Mouse (Mus musculus): ENCODE measurements at regions not wholly inside any gene's neighbourhood (a gene's known extent, or its start where the extent isn't known, plus 50 kb on each side); places are given as distances from the start of the nearest gene placed in this dataset.

GRCm38 (mm10) chr11:10798079-10798478 is 315.9 kb upstream of the Vwc2 start:
- Histone ChIP-seq H3K4me3 (no peak overlapping the region), H3K4me2 (no peak overlapping the region), H3K9me3 (no peaks in the 10 kb centered on the region), H3K36me3 (no peaks in the 10 kb centered on the region), H3K9ac (no peak overlapping the region), H3K27me3 (no peaks in the 10 kb centered on the region), H3K4me1 (no peaks in the 10 kb centered on the region), H3K27ac (no peak overlapping the region)
- no peak for ATAC-seq (ENCODE audit: insufficient number of reproducible peaks, low FRiP score, low TSS enrichment, low read depth)
- WGBS = 68% methylated on average over 2 of the region's 2 CpGs

- WGBS = 50% methylated on average over 3 of the region's 3 CpGs
- Histone ChIP-seq H3K36me3 (no peaks in the 10 kb centered on the region), H3K4me1 (no peaks in the 10 kb centered on the region)
Measured at GRCm38 (mm10) chr11:10840191-10840590, 273.8 kb upstream of the Vwc2 start.

GRCm38 (mm10) chr11:10841083-10841482 is 272.9 kb upstream of the Vwc2 start:
- Histone ChIP-seq H3K4me3 (no peak overlapping the region), H3K36me3 (no peaks in the 10 kb centered on the region), H3K27me3 (no peaks in the 10 kb centered on the region), H3K4me2 (no peak overlapping the region), H3K9ac (no peak overlapping the region), H3K4me1 (no peaks in the 10 kb centered on the region), H3K27ac (no peak overlapping the region), H3K9me3 (no peaks in the 10 kb centered on the region)
- ATAC-seq (ENCODE audit: insufficient number of reproducible peaks, low FRiP score, low TSS enrichment, low read depth) = no peak
- WGBS = 59% methylated on average over 4 of the region's 4 CpGs

More at GRCm38 (mm10) chr11:10840191-10840590, 273.8 kb upstream of the Vwc2 start:
- Histone ChIP-seq H3K9me3 (no peaks in the 10 kb centered on the region), H3K4me2 (no peak overlapping the region), H3K9ac (no peak overlapping the region), H3K4me3 (no peak overlapping the region), H3K27me3 (no peaks in the 10 kb centered on the region), H3K27ac (no peak overlapping the region)
- ATAC-seq (ENCODE audit: insufficient number of reproducible peaks, low FRiP score, low TSS enrichment, low read depth) = no peak

- no peaks in the 10 kb centered on the region for H3K9me3 ChIP-seq
- no peak overlapping the region for H3K4me2 ChIP-seq
- 76% methylated on average over 2 of the region's 2 CpGs for WGBS
- H3K27ac ChIP-seq = no peak overlapping the region
- no peak for ATAC-seq (ENCODE audit: insufficient number of reproducible peaks, low FRiP score, low TSS enrichment, low read depth)
- H3K36me3 ChIP-seq = no peaks in the 10 kb centered on the region
- H3K4me1 ChIP-seq = no peaks in the 10 kb centered on the region
- no peak overlapping the region for H3K4me3 ChIP-seq
- no peaks in the 10 kb centered on the region for H3K27me3 ChIP-seq
- no peak overlapping the region for H3K9ac ChIP-seq
Measured at GRCm38 (mm10) chr11:10872267-10872666, 241.8 kb upstream of the Vwc2 start.

- no peaks in the 10 kb centered on the region for H3K27me3 ChIP-seq
- ATAC-seq (ENCODE audit: insufficient number of reproducible peaks, low FRiP score, low TSS enrichment, low read depth) = no peak
- no peak overlapping the region for H3K9ac ChIP-seq
- H3K4me2 ChIP-seq = no peak overlapping the region
- H3K4me3 ChIP-seq = no peak overlapping the region
- WGBS = 33% methylated on average over 3 of the region's 3 CpGs
- H3K4me1 ChIP-seq = no peaks in the 10 kb centered on the region
- H3K27ac ChIP-seq = no peak overlapping the region
- H3K36me3 ChIP-seq = no peaks in the 10 kb centered on the region
- no peaks in the 10 kb centered on the region for H3K9me3 ChIP-seq
Measured at GRCm38 (mm10) chr11:10893302-10893701, 220.7 kb upstream of the Vwc2 start.

GRCm38 (mm10) chr11:10923998-10924397 is 190.0 kb upstream of the Vwc2 start:
- Histone ChIP-seq H3K4me3 (no peak overlapping the region), H3K9ac (no peak overlapping the region), H3K36me3 (no peaks in the 10 kb centered on the region), H3K27me3 (no peaks in the 10 kb centered on the region), H3K4me2 (no peak overlapping the region), H3K4me1 (no peaks in the 10 kb centered on the region), H3K9me3 (no peaks in the 10 kb centered on the region), H3K27ac (no peak overlapping the region)
- 0 out of 2 replicates have a peak, but pooled peaks have one; percentile 35 for ATAC-seq (ENCODE audit: insufficient number of reproducible peaks, low FRiP score, low TSS enrichment, low read depth)
- 30% methylated on average over 1 of the region's 1 CpGs for WGBS

- no peaks in the 10 kb centered on the region for H3K9me3 ChIP-seq
- H3K4me2 ChIP-seq = no peak overlapping the region
- H3K4me3 ChIP-seq = no peak overlapping the region
- no peak overlapping the region for H3K27ac ChIP-seq
- H3K27me3 ChIP-seq = no peaks in the 10 kb centered on the region
- ATAC-seq (ENCODE audit: insufficient number of reproducible peaks, low FRiP score, low TSS enrichment, low read depth) = no peak
- 68% methylated on average over 4 of the region's 4 CpGs for WGBS
- H3K36me3 ChIP-seq = no peaks in the 10 kb centered on the region
- no peaks in the 10 kb centered on the region for H3K4me1 ChIP-seq
- H3K9ac ChIP-seq = no peak overlapping the region
Measured at GRCm38 (mm10) chr11:10952914-10953313, 161.1 kb upstream of the Vwc2 start.
